Mouse (Mus musculus) layer of hippocampus, adult 8-10 months (tissue): ENCODE measurements at regions not wholly inside any gene's neighbourhood (a gene's known extent, or its start where the extent isn't known, plus 50 kb on each side); places are given as distances from the start of the nearest gene placed in this dataset.
"Not testable (repeated sequence)": the region's sequence is repeated elsewhere in the genome, so short reads cannot be mapped to it uniquely, and the experiment has no call there.

Experiments used
- DNase-seq, 2 experiments: peaks; one replicate each; pipeline ENCODE4 v3.0.0; 2022; ENCODE audit warnings: low spot score in 2 of 2

- DNase-seq: not testable (repeated sequence)
These were observed 78.5 kb downstream of the 1700010I14Rik start for GRCm38 (mm10) chr17:9066633-9067032.

- DNase-seq: no peak
These were observed 80.9 kb downstream of the 1700010I14Rik start for GRCm38 (mm10) chr17:9068859-9069602.

- DNase-seq: no peak
These were observed 95.5 kb downstream of the 1700010I14Rik start for GRCm38 (mm10) chr17:9083629-9084028.

GRCm38 (mm10) chr17:9127866-9128265 is 139.7 kb downstream of the 1700010I14Rik start:
- no peak for DNase-seq

GRCm38 (mm10) chr17:9145605-9146223 is 157.6 kb downstream of the 1700010I14Rik start:
- DNase-seq: no peak

- no peak for DNase-seq
These were observed 162.5 kb downstream of the 1700010I14Rik start for GRCm38 (mm10) chr17:9150654-9151053.

- no peak for DNase-seq
These were observed 174.0 kb downstream of the 1700010I14Rik start for GRCm38 (mm10) chr17:9162148-9162547.

- no peak for DNase-seq
These were observed 174.5 kb downstream of the 1700010I14Rik start for GRCm38 (mm10) chr17:9162676-9163075.

- DNase-seq: no peak
These were observed 175.2 kb downstream of the 1700010I14Rik start for GRCm38 (mm10) chr17:9163285-9163684.

- DNase-seq: no peak
These were observed 176.4 kb downstream of the 1700010I14Rik start for GRCm38 (mm10) chr17:9164501-9164900.

GRCm38 (mm10) chr17:9167161-9167560 is 179.0 kb downstream of the 1700010I14Rik start:
- peak; percentile 54 to 56 for DNase-seq

- peak in 1 of 2 experiments; percentile 25 for DNase-seq
These were observed 179.6 kb downstream of the 1700010I14Rik start for GRCm38 (mm10) chr17:9167571-9168201.

- peak; percentile 44 to 81 for DNase-seq
These were observed 180.3 kb downstream of the 1700010I14Rik start for GRCm38 (mm10) chr17:9168411-9168810.

GRCm38 (mm10) chr17:9169371-9169770 is 181.2 kb downstream of the 1700010I14Rik start:
- peak; percentile 52 to 88 for DNase-seq

- no peak for DNase-seq
These were observed 209.0 kb downstream of the 1700010I14Rik start for GRCm38 (mm10) chr17:9197160-9197559.

GRCm38 (mm10) chr17:9200386-9200785 is 212.3 kb downstream of the 1700010I14Rik start:
- no peak for DNase-seq

GRCm38 (mm10) chr17:9202496-9202895 is 214.4 kb downstream of the 1700010I14Rik start:
- DNase-seq: no peak

- DNase-seq: no peak
These were observed 211.2 kb upstream of the Gm17728 start for GRCm38 (mm10) chr17:9210626-9211025.

- DNase-seq: no peak
These were observed 198.8 kb upstream of the Gm17728 start for GRCm38 (mm10) chr17:9223097-9223496.

- DNase-seq: peak in 1 of 2 experiments; percentile 15
These were observed 193.8 kb upstream of the Gm17728 start for GRCm38 (mm10) chr17:9227872-9228575.

GRCm38 (mm10) chr17:9235141-9235571 is 186.7 kb upstream of the Gm17728 start:
- peak; percentile 53 to 68 for DNase-seq
